Mouse (Mus musculus) kidney, adult 2 months (tissue): ENCODE data around the gene S1pr5.

Source experiments
- CTCF ChIP-seq: fragments of 200-500 bp; conservative IDR thresholded peaks from 2 replicates; pipeline ENCODE4 v1.5.1; 2011; ENCODE audit warnings: low read depth, mild to moderate bottlenecking, control low read depth, low read length, moderate library complexity, mixed read lengths; ENCODE audit not compliant: insufficient read depth, insufficient read length
- POLR2A ChIP-seq: fragments of 200-500 bp; IDR thresholded peaks from one replicate; pipeline ENCODE4 v1.6.1; 2011; ENCODE audit warnings: low read depth, low read length, control low read depth

GRCm38 (mm10) chr9:21264272-21264999 is 16.2 kb upstream of the S1pr5 start:
- no peak for TF ChIP-seq CTCF
- no peak for TF ChIP-seq POLR2A
